Mouse (Mus musculus): ENCODE data around the gene Tanc1.

Gene Tanc1

DNA sequence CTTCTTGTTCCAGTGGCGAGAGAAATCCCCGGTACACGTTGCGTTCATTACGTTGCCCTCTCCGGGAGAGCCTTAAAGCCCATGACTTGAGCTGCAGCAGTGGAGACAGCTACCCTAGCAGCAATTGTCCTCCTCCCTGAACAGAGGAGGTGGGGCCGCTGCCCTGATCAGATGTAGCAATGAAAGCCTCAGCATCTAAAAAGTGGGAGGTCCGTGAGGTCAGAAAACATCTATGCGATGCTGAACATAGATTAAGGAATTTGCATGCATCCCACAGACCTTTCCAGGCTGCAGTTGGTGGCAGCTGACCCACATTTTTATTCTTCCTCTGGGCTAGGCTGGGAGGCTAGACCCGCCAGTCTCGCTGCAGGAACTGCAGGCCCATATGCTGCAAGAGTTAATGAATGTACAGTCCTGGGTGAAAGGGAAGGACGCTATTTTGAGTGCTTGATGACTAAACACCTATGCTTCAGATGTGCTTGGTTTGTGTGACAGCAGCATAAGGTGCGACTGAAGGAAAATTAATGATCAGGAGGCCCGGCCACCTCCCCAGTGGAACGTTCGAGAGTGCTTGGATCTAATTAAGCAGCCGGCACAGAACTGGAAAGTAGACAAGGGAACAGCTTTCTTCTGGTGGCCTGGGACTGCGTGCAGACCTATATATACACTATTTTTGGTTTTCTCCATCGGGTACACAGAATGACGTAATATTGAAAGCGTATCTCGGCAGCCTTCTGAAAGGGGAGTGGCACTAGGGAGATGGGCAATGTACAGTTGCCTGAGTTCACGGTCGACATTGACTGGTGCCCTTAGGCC, 107.0 kb downstream of the Tanc1 start:
- no peak for DNase-seq (ENCODE audit: low spot score)

DNA sequence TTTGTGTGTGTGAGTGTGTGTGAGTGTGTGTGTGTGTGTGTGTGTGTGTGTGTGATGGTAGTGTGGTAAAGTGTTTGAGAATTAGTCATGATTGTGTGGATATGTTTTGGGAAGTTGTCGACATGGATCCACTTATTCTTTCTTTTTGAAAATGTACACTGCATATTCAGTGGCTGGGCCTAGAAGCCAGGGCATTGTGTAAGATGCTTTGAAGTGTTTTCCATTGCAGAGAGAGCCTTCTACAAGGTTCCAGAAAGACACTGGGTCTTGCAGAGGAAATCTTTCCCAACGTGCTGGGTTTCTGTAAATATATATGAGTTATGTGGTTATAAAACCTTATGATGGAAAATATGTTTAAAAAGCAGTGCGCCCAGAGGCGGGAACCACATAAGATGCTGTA, 108.0 kb downstream of the Tanc1 start:
- no peak for DNase-seq (ENCODE audit: low spot score)

DNA sequence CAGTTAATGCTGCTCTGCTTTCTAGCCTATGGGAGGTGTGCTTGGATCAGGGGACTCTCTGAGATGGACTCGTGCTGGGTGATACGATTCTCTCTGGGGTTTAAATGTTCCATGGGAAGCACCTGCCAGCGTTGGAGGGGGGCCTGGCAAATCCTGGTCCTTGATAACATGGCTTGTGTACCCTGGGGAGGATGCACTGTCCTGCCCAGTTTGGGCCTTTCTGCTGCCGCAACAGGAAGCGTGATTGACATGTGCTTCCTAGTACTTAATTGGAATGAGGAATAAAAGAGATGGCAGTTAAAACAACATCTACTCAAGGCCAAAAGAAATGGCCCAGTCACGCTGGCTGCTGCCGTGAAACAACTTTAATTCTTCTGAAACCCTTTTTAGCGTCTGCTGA, 109.3 kb downstream of the Tanc1 start:
- DNase-seq (ENCODE audit: low spot score), result no peak

DNA sequence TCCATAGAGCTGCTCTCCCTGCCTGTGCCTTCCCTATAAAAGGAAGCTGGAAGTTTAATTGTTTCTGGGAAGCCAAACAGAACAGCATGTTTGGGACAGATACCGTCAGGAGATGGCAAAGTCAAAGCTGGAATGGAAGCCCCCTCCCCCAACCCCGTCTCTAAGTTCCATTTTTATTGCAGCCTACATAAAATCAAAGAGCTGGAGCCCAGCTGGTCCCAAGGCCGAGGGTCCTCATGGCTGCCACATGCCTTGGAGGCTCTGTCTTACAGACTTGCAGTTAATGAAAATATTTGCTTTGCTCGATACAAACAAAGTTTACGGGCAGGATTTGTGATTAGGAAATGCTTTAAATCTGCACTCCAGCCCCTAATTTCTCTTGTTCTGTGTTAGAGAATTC, 109.9 kb downstream of the Tanc1 start:
- DNase-seq (ENCODE audit: low spot score), result no peak

DNA sequence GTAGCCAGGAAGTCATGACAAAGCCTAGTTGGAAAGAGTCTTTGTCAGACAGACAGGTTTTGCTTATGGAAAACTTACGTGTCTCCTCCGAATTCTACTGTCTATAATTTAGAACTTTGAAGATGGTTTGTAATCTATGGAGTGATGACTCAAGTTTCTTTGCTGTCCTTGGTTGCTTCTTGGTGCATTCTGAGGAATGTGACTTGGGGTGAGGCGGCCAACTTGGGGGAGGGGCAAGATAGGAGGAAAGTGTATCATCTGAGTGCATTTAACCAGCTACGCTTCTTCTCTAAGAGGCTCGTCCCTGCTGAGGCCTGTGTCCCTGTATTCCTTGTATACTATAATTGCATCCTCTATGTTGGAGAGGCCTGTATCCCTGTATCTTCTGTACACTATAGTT, 111.5 kb downstream of the Tanc1 start:
- no peak for DNase-seq (ENCODE audit: low spot score)

DNA sequence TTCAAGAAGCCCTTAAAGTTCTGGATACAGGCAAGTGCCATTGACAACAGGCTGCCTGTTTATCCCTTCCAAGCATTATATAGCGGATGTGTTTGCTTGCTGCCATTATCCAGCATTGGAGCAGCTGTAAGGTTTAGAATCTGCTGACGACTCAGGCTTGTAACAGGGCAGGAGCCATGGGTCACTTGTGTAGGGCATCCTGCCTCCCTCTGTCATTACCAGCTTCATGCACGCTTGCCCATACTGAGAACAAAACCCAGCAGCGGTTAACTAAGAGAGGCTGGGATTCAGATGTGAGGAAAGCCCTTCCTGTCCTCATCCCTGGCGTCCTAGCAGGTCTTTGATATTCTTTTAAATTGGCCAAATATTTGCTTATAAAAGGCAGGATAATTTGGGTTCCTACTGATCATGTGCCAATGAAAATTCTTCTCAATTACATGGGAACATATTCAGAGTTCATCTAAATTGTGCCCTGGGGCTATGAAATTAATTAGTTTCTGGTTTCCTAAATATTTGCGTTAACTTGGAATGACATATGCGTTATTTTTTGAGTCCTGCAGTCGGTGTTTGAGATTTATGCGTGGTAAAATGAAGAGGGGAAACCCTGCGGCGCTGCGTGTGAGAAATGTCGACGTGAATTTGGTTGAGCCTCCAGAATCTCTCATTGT, 113.8 kb downstream of the Tanc1 start:
- DNase-seq (ENCODE audit: low spot score), result no peak

DNA sequence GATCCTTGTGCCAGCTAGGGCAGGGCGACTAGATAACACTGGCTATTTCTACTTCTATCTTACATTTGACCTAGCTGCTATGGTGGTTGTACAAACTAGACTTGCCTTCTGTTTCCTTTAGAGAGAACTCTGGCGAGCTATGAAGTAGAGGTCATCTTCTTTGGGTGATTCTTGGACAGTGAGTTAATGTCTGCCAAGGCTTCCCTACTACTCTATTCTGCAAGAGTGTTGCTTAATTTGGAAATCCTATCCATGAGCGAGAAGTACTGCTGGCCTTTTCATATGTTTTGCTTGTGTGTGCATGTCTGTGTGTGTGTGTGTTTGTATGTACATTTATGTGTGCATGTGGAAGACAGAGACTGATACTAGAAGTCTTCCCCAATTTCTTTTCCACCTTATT, 120.0 kb downstream of the Tanc1 start:
- DNase-seq (ENCODE audit: low spot score), result no peak

DNA sequence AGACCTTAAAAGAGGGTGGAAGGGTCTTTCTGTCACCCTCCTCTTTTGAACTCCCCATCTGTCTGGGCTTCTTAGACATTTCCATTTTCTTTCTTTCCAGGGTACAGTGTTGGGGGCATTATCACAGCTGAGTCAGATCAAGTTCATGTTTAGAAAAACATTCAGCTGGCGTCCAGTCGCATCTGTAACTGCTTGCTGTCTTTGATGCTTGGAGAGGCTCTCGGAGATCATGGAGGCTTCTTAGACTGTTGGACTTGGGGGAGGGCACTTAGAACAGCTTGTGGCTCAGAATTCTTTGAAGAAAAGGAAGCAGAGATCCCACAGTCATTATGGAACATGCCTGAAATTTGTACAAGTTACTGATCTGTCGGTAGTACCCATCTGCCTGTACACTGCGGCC, 121.6 kb downstream of the Tanc1 start:
- DNase-seq (ENCODE audit: low spot score), result no peak

DNA sequence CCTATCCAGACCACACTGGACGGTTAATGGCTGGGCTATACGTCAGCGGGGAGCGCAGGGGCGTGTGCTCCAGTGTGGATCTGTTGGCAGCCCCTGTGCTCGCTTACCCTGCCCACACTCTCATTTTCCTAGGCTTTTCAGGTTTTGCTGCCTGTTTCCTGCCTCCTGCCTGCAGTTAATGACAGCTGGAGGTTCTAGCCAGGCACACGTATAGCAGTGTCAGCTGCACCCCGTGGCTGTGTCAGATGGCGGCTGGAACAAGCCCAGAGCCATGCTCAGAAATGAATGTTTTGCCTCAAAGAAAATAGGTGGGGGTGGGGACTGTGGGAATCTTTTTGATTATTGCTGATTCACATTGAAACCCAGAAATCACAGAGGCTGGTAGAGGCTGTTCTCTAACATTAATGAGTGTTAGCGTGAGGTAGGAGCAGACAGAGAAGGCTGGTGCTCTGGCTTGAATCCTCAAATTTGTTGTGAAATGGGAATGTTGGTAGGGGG, 124.6 kb downstream of the Tanc1 start:
- DNase-seq (ENCODE audit: low spot score), result no peak

DNA sequence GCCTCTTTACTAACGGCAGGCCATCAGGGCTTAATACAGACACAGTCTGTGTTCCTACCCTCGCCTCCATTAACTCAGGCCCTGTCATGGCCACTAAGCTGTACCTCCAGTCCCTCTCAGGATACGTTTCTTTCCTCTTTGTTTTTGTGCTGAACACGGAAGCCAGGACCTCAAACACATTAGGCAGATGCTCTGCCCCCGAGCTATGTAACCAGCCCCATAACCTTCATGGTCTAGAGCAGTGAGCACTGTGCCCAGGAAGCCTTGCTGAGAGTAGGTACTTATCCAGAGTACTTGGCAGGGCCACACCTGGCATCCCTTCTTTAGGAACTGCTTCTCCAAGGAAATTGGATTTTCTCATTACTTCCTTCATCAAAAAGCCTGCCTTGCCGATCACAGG, 125.5 kb downstream of the Tanc1 start:
- no peak for DNase-seq (ENCODE audit: low spot score)

DNA sequence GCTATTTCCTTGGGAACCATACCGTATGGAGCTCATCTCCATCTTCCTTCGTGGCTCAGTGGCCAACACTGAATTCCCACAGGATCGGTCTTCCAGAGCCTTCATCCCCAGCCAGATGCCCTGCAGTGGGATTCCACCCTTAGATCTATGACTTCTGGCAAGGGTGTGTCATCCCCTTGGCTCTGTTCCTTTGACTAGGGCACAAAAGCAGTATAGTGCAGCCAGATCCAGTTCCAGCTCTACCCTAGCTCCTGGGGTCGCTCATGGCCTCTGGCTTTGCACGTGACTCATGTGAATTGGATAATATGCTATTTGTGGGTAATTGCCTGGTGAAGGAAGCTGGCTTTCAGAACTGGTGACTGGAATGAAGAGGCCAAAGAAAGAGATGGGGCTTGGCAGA, 126.5 kb downstream of the Tanc1 start:
- DNase-seq (ENCODE audit: low spot score), result peak; percentile 47

DNA sequence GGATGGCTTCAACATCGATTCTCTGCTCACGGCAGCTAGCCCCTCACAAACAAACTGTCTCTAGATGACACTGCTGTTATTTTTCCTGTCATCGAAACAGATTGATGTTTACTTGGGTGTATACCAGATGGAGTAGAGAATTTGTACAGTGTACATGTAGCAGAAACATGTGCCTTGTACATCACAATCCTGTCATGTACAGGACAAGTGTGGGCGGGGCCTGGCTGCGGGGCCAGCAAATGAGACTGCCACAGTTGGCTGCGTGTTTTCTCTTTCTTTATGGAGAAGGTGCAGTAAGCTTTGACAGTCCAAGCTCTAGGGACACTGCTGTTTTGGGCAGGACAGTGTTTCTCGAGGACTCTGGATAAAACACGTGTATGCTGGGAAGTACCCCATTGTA, 127.2 kb downstream of the Tanc1 start:
- no peak for DNase-seq (ENCODE audit: low spot score)

DNA sequence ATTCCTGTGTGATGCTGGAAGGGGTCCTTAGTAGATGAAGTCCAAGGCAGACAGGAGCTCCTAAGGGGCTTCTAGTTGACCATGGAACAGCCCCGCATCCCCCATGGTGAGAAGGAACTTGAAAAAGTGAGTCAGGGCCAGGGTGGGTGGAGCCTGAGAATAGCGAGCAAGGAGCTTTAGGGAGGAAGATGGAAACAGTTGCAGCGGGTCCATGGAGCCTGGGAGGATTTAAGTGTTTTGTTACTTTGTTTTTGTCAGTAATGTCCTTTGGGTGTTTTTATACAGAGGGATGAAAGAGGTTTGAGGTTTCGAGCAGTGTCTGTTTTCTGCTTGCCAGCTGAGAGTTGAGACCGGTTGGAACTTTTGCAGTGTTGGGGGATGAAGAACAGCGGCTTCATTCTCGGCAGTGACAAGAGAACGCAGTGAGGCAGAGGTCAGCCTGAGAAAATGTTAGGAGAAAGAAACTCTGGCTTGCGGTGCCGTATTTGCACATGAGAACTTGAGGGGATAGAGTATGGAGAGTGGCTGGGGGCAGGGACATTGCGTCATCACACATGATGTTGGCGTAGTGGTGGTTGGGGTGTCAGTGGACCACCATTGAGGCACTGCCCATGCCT, 130.8 kb downstream of the Tanc1 start:
- no peak for DNase-seq (ENCODE audit: low spot score)

DNA sequence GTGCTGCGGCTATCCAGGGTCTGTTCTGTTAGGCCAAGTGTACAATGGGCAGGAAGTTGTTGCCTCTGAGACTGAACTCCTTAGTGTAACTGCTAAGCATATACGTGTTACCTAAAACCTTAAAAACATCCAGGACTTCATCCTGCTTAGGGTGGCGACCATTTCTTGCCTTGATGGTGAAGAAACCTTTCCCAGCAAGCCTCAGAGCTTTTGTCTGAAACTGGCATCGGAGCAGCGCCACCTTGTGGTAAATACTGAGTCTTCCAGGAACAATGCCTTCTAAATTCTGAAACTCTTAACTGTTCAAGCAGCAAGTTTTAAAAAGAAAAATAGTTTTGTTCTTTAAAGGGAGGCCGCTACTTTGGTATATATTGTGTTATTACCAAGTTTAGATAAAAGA, 133.6 kb downstream of the Tanc1 start:
- DNase-seq (ENCODE audit: low spot score), result peak; percentile 60

DNA sequence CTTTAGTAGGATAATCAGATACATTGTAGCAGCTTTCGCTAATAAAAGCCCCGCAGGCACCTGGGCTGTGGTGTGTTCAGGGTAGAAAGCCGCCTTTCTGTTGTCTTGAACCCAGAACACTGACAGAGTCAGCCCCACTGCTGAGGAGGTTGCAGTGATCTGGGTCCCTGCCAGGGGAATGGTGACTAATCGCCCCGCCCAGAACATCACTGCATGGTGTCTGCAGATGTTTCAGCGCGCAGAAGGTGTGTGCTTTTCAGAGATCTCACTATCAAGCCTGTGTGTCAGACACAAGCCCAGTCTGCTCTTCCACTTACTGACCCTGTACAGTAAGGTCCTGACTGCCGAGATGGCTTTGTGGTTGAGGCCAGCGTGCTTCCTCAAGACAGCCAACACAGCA, 134.2 kb downstream of the Tanc1 start:
- DNase-seq (ENCODE audit: low spot score), result peak; percentile 65

DNA sequence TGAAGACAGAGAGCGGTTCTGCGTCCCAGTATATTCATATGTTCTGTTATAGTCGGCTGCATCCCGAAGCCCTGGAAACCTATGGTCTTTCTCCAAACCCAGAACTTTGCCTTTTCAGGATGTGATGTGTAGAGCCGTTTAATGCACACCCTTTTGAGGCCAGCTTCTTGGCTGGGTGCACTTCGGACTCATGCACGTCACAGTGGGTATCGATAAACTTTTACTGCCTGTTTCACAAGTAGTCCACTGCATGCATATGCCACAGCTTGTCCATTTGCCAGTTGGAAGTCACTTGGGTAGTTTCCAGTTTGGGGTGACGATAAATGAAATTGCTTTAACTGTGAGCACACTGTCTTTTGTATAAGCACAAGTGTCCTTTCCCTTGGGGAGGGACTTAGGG, 135.9 kb downstream of the Tanc1 start:
- no peak for DNase-seq (ENCODE audit: low spot score)

DNA sequence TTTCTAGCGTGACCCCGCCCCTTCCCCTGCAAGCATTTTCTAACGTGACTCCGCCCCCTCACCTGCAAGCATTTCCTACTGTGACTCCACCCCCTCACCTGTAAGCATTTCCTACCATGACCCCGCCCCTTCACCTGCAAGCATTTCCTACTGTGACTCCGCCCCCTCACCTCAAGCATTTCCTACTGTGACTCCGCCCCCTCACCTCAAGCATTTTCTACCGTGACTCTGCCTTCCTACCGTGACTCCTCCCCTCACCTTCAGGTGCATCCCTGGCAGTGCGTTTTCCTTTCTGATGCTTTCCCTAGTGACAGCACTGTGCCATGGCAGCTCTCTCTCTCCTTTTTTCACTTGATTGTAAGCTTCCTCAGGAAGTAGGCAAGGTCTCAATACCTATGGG, 137.5 kb downstream of the Tanc1 start:
- no peak for DNase-seq (ENCODE audit: low spot score)

DNA sequence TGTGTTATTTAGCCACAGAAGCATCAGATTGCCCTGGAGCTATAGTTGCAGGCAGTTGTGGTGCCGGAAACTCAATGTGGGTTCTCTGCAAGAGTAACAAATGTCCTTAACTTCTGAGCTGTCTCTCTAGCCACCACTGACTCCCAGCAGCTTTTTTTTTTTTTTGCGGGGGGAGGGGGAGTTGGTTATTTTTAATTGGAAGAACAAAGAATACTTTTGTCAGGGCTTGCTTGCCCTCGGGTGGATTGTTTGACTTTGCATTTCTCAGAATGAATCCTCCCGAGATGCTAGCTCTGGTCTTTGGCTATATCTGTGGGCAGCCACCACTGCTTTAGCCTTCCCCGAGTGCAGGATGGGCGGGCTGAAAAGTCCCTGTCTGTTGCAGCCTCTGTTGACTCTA, 139.3 kb downstream of the Tanc1 start:
- DNase-seq (ENCODE audit: low spot score), result no peak

DNA sequence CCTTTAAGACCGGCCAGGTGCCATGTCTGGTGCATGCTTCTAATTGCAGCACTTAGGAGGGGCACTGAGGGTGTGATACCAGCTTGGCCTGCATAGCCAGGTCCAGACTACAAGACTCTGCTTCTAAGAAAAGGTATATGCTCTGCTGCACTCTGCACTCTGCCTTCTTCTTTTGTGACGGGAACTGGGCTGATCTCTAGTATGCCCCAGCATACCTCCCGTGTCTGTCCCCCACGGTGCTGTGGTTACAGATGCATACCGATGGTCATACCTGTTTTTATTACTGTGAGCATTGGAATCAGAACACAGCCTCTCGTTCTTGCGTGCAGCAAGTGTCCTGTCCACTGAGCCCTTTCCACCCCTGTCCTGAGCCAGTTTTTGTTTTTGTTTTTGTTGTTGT, 140.3 kb downstream of the Tanc1 start:
- no peak for DNase-seq (ENCODE audit: low spot score)

DNA sequence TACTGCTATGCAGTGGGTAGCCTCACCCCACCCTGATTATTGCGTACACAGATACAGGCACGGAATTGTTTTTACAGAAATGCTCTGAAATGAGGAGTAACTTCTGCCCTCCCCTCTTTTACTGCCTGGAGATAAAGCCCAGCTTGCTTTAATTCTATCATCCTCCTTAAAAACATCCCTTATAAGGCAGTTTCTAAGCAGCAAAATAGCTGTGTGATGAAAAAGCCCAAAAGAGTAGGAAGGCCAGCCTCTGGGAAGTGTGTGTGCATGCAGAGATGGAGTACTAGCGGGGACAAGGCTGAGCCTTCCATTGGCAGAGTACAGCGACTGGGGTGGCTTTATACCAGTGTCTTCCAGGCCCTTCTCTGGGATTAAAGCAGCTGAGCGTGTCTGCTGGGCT, 140.9 kb downstream of the Tanc1 start:
- DNase-seq (ENCODE audit: low spot score), result no peak

DNA sequence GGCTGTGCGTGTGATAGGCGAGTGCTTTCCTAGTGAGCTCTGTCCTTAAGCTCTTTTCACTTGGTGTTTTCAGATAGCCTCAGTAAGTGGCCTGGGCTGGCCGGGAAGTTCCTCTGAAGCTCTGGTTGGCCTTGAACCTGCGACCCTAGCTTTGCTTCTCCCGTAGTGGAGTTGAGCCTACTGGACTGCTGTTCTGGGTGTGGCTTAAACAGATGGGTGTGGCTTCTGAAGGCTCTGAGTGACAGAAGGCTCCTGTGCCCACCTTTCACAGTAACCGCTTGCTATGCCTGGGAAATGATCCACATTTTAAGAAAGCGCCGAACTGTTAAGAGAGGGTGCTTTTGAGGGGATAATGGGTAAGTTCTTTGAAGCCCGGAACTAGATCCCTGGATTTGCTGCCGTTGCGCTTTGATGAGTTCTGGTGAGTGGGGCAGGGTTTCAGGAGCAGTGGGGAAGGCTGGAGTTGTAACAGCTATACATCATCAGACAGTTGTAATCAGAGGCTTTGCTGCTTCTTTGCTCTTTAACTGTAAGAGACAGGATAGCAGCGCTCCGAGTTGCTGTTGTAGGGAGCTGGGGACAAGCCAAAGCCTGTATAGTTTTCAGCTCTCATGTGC, 144.4 kb downstream of the Tanc1 start:
- no peak for DNase-seq (ENCODE audit: low spot score)

DNA sequence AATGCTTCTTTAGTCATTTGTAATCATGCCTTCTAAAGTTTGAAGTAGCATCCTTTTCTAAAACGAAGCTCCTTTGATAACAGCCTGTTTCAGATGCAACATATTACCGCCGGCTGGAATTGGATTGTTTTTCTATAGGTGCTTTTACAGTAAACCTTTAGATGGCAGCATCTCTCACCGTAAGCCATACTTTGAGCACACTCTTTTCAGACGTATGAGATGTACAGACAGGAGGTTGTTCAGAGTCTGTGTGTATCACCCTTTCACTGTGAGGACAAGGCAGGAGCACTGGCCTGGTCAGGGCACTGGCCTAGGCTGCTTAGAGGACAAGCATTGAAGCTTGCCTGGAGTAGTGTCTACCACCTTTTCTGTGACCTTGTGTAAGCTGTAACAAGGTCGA, 145.2 kb downstream of the Tanc1 start:
- DNase-seq (ENCODE audit: low spot score), result no peak

Data from MN1 (cell line).